Mouse (Mus musculus) ES-CJ7 (cell line): Measurements from ENCODE around the gene Cops3.
"Not testable (repeated sequence)": the region's sequence is repeated elsewhere in the genome, so short reads cannot be mapped to it uniquely, and the experiment has no call there.

ENCODE experiments used
- DNase-seq: peaks from one replicate; pipeline ENCODE4 v3.0.0; 2011; ENCODE audit warnings: low read depth, low spot score

The Cops3 gene

GRCm38 (mm10) chr11:59839459-59840126, at the start of gene Cops3:
Gene Cops3 (minus strand): TSS chr11:59839838.
- DNase-seq: peak; percentile 99

GRCm38 (mm10) chr11:59888151-59888550, 48.5 kb upstream of the Cops3 start:
- DNase-seq: no peak

GRCm38 (mm10) chr11:59886952-59887351, 47.3 kb upstream of the Cops3 start:
- DNase-seq: no peak

GRCm38 (mm10) chr11:59885217-59885986, 45.8 kb upstream of the Cops3 start:
- DNase-seq: peak; percentile 22

- DNase-seq: peak; percentile 79
Measured at GRCm38 (mm10) chr11:59880031-59880430, 40.4 kb upstream of the Cops3 start.

- no peak for DNase-seq
Measured at GRCm38 (mm10) chr11:59872124-59872523, 32.5 kb upstream of the Cops3 start.

GRCm38 (mm10) chr11:59864316-59864715, 24.7 kb upstream of the Cops3 start:
- DNase-seq: no peak

- DNase-seq: no peak
Measured at GRCm38 (mm10) chr11:59860467-59860866, 20.8 kb upstream of the Cops3 start.

GRCm38 (mm10) chr11:59852865-59853264, 13.2 kb upstream of the Cops3 start:
- DNase-seq: no peak

GRCm38 (mm10) chr11:59847891-59848884, 8.6 kb upstream of the Cops3 start:
- DNase-seq: peak; percentile 23

GRCm38 (mm10) chr11:59847131-59847530, 7.5 kb upstream of the Cops3 start:
- DNase-seq: peak; percentile 94

- peak; percentile 34 for DNase-seq
Measured at GRCm38 (mm10) chr11:59846311-59846710, 6.7 kb upstream of the Cops3 start.

- DNase-seq: peak; percentile 95
Measured at GRCm38 (mm10) chr11:59839008-59839458, 605 bp downstream of the Cops3 start, which contains the start of gene Nt5m. Gene Nt5m (plus strand): TSS chr11:59839447.

- no peak for DNase-seq
Measured at GRCm38 (mm10) chr11:59838426-59838825, 1.2 kb downstream of the Cops3 start.

GRCm38 (mm10) chr11:59837789-59838188, 1.8 kb downstream of the Cops3 start:
- not testable (repeated sequence) for DNase-seq

- no peak for DNase-seq
Measured at GRCm38 (mm10) chr11:59821625-59822024, 18.0 kb downstream of the Cops3 start.

- DNase-seq: no peak
Measured at GRCm38 (mm10) chr11:59817916-59818315, 21.7 kb downstream of the Cops3 start.

GRCm38 (mm10) chr11:59815482-59816065, 24.1 kb downstream of the Cops3 start:
- DNase-seq: no peak

- no peak for DNase-seq
Measured at GRCm38 (mm10) chr11:59814936-59815335, 24.7 kb downstream of the Cops3 start.

- DNase-seq: peak; percentile 93
Measured at GRCm38 (mm10) chr11:59814311-59814710, 25.3 kb downstream of the Cops3 start.

GRCm38 (mm10) chr11:59813276-59813675, 26.4 kb downstream of the Cops3 start:
- DNase-seq: peak; percentile 35
